Mouse (Mus musculus) c-Kit-positive CD71-positive TER-119-negative erythroid progenitor cells, embryonic 14.5 days (primary cell): Measurements from ENCODE around the gene Hagh.

Source experiments
- DNase-seq: peaks from one replicate; pipeline ENCODE4 v3.0.0-alpha.2; 2013; ENCODE audit warnings: low read depth

Hagh gene

GRCm38 (mm10) chr17:24839842-24840241 lies at the start of gene Hagh:
TSS of gene Hagh (plus strand) at chr17:24840143.
- DNase-seq = no peak

GRCm38 (mm10) chr17:24792190-24792589 lies 47.8 kb upstream of the Hagh start:
- no peak for DNase-seq

GRCm38 (mm10) chr17:24794791-24795190 lies 45.2 kb upstream of the Hagh start:
- DNase-seq = no peak

- DNase-seq = no peak
Observed at GRCm38 (mm10) chr17:24796969-24797368, 43.0 kb upstream of the Hagh start.

GRCm38 (mm10) chr17:24798229-24798628 lies 41.7 kb upstream of the Hagh start:
- no peak for DNase-seq

- DNase-seq = no peak
Observed at GRCm38 (mm10) chr17:24799476-24799875, 40.5 kb upstream of the Hagh start.

GRCm38 (mm10) chr17:24800524-24800923 lies 39.4 kb upstream of the Hagh start:
- DNase-seq = no peak

GRCm38 (mm10) chr17:24803952-24804951 lies 35.7 kb upstream of the Hagh start, which contains the start of gene Meiob:
TSS of gene Meiob (plus strand) at chr17:24804289.
- DNase-seq = peak; percentile 70

GRCm38 (mm10) chr17:24811211-24811610 lies 28.7 kb upstream of the Hagh start:
- DNase-seq = no peak

GRCm38 (mm10) chr17:24812215-24812614 lies 27.7 kb upstream of the Hagh start:
- DNase-seq = no peak

- no peak for DNase-seq
Observed at GRCm38 (mm10) chr17:24815256-24815655, 24.7 kb upstream of the Hagh start.

- DNase-seq = no peak
Observed at GRCm38 (mm10) chr17:24817503-24817902, 22.4 kb upstream of the Hagh start.

- no peak for DNase-seq
Observed at GRCm38 (mm10) chr17:24818172-24818571, 21.8 kb upstream of the Hagh start.

- no peak for DNase-seq
Observed at GRCm38 (mm10) chr17:24819469-24819868, 20.5 kb upstream of the Hagh start.

- no peak for DNase-seq
Observed at GRCm38 (mm10) chr17:24821351-24822280, 18.3 kb upstream of the Hagh start.

- DNase-seq = no peak
Observed at GRCm38 (mm10) chr17:24840341-24840740, 398 bp downstream of the Hagh start.

GRCm38 (mm10) chr17:24841133-24841532 lies 1.2 kb downstream of the Hagh start:
- no peak for DNase-seq

- no peak for DNase-seq
Observed at GRCm38 (mm10) chr17:24842631-24843030, 2.7 kb downstream of the Hagh start.

GRCm38 (mm10) chr17:24844525-24844924 lies 4.6 kb downstream of the Hagh start:
- no peak for DNase-seq

- no peak for DNase-seq
Observed at GRCm38 (mm10) chr17:24847386-24847785, 7.4 kb downstream of the Hagh start.

- DNase-seq = peak; percentile 67
Observed at GRCm38 (mm10) chr17:24848600-24849031, 8.7 kb downstream of the Hagh start.

GRCm38 (mm10) chr17:24849733-24850064 lies 9.8 kb downstream of the Hagh start:
- DNase-seq = no peak
